In the genomic region with DNA sequence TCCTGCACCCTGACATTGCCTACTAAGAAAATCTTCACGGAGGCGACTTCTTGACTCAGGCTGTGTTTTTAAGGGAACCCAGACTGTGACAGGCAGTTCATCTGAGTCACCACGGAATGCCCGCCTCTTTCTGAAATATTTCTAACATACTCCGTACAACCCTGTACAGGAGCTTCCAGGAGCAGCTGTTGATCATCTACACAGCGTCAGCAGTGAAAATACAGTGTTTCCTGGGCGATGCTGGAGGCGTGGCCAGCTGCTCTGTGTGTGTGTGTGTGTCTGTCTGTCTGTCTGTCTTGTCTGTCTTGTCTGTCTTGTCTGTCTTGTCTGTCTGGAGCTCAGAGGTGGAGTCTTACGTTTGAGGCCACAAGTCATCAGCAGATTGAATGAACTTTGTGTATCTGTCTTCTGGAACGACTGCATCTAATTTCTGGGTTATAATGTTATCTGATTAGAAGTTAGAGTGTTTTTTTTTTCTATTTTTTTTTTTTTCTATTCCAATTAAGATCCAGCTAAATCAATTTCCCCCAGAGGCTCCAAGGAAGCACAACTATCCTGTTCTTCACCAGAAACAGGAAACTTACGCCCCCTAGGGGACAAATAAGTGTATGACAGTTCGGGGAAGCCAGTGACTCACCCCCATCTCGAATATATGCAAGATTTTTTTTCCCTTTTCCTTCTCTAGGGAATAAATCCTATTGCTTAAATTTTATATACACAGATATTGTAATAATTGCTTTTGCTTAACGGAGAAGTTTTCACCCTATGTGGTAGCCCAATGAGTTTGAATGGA, we compare ENCODE assay signal across 10 mouse cellular contexts. TPM values are rescaled to one million over a fixed set of nuclear protein-coding genes. Genes with fewer than 3 reads are reported as not detected.
DNase-seq lines count a peak whose midpoint lies in the region; ATAC-seq and TF ChIP-seq lines count a peak whose summit lies in the region.
"Had no signal": no experiment of that assay in that cellular context is flagged by ENCODE, and none has a peak within 500 bp of the region (broad histone marks: within the 10 kb centered on the region; RNA-seq: fewer than 3 reads in every experiment).

No protein-coding gene starts in this region.

- TF ChIP-seq POLR2A in myocyte (IDR thresholded peaks at IDR 0.05; ENCODE audit: insufficient read length, low read depth), result no peak

- TF ChIP-seq CTCF in gastrocnemius, adult 2 months (IDR thresholded peaks at IDR 0.05), result peak; percentile 77

- H3K27ac ChIP-seq in gastrocnemius, adult 2 months, result peak overlapping the region; percentile 82
- H3K27ac ChIP-seq: hindbrain, embryonic 15.5 days had no signal

- ATAC-seq in common myeloid progenitor, adult 5-6 weeks (replicated peaks; ENCODE audit: low read depth, poor library complexity, severe bottlenecking), result peak; percentile 31

- no peak overlapping the region for H3ac ChIP-seq in myocyte (ENCODE audit: control insufficient read depth, insufficient read length)

- intact Hi-C loops in gastrocnemius, adult 2 months (cut with DNase I), result loop anchor here (1.0 kb wide), 1 partner anchor 88 kb away; no protein-coding TSS in a partner anchor

- H3K27me3 ChIP-seq in myocyte (ENCODE audit: control insufficient read depth, insufficient read depth, insufficient read length), result peaks cover 11% of the 10 kb centered on the region
- H3K27me3 ChIP-seq: hindbrain, embryonic 15.5 days had no signal

- peak; percentile 28 for DNase-seq in gastrocnemius, adult 2 months
- DNase-seq in gastrocnemius, postnatal 25 days, result no peak
- peak; percentile 19 for DNase-seq in urinary bladder, postnatal 25 days (ENCODE audit: low spot score)
- DNase-seq in urinary bladder, postnatal 10 days (ENCODE audit: low spot score), result no peak
- DNase-seq in kidney, postnatal 4 days, result peak; percentile 32 to 42
- peak; percentile 49 for DNase-seq in thymus, postnatal 4 days

- peak overlapping the region; percentile 79 for H3K4me2 ChIP-seq in myocyte (ENCODE audit: low read depth)
- H3K4me2 ChIP-seq: hindbrain, embryonic 15.5 days had no signal

- peak overlapping the region; percentile 53 for H3K4me3 ChIP-seq in gastrocnemius, adult 2 months
- H3K4me3 ChIP-seq in myocyte, result no peak overlapping the region
- H3K4me3 ChIP-seq: hindbrain, embryonic 15.5 days had no signal

- H3K79me2 ChIP-seq in myocyte (ENCODE audit: control insufficient read depth, insufficient read depth), result no peaks in the 10 kb centered on the region

- no peaks in the 10 kb centered on the region for H3K36me3 ChIP-seq in myocyte (ENCODE audit: control insufficient read depth, insufficient read depth)
- H3K36me3 ChIP-seq: hindbrain, embryonic 15.5 days had no signal

TF ChIP-seq in myocyte, 11 proteins besides CTCF, POLR2A, EP300 and RAD21:
- TF ChIP-seq TCF3 (IDR thresholded peaks at IDR 0.05; ENCODE audit: insufficient read length, low read depth), result no peak
- peak in 2 of 3 experiments; percentile 1 to 71 for TF ChIP-seq MYOG (IDR thresholded peaks at IDR 0.05; ENCODE audit: control insufficient read depth in 1 of 3, insufficient read depth in 1 of 3, insufficient read length in 2 of 3, low read depth in 2 of 3)
- peak; percentile 13 to 72 (median 38) for TF ChIP-seq MYOD1 (IDR thresholded peaks at IDR 0.05; ENCODE audit: control insufficient read depth in 1 of 3, insufficient read length in 2 of 3, low read depth in 2 of 3)

RNA-seq across cellular contexts. Expression of gene Art2b, which starts 47.1 kb away (rescaled TPM):
- total RNA-seq in gastrocnemius, adult 2 months (2021), result not detected
- total RNA-seq in gastrocnemius, postnatal 25 days (2021), result not detected
- total RNA-seq in common myeloid progenitor, adult 5-6 weeks (2017), result not detected in 2 replicates
- not detected for polyA plus RNA-seq in myocyte (2012; fragmentation: generic; extraction: Trizol)
- polyA plus RNA-seq: hindbrain, embryonic 15.5 days; neural tube, embryonic 14.5 days had no signal

Comparison
In these comparisons a context has a peak if more than half of its experiments do, and no peak if none do; other contexts are left out.
1. DNase-seq: peak in gastrocnemius, adult 2 months (single experiment), urinary bladder, postnatal 25 days (single experiment), kidney, postnatal 4 days (2 of 2) and thymus, postnatal 4 days (single experiment); none in gastrocnemius, postnatal 25 days (single experiment) and urinary bladder, postnatal 10 days (single experiment).